Mouse (Mus musculus) hindlimb bud, embryonic 11.5 days (tissue): ENCODE data around the gene Gm5797.
"Not testable (repeated sequence)": the region's sequence is repeated elsewhere in the genome, so short reads cannot be mapped to it uniquely, and the experiment has no call there.

Experiments used
- DNase-seq: peaks from one replicate; pipeline ENCODE4 v3.0.0-alpha.2; 2012; ENCODE audit warnings: low read depth, low spot score; ENCODE audit errors: extremely low spot score

Gene Gm5797

DNA sequence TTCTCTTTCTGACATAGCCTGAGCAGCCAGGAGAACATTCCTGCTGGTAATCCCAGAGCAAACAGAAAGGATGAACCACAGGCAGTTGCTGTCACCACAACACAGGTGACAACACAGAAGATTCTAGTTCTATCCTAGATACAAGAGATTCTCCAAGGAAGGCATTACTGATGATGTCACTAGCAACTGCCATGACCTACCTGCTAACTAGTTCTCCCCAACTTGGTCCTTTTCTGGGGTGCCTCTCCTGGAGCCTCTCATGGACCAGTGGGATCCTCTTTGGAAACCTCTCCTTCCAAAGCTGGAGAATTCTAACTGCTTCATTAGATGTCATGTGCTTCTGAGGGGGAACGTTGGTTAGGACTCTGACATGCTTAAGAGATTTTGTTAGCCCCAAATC, at the start of gene Gm5797:
Gene Gm5797 (minus strand): TSS at position 101 of the 400 bp plus-strand sequence.
- not testable (repeated sequence) for DNase-seq

DNA sequence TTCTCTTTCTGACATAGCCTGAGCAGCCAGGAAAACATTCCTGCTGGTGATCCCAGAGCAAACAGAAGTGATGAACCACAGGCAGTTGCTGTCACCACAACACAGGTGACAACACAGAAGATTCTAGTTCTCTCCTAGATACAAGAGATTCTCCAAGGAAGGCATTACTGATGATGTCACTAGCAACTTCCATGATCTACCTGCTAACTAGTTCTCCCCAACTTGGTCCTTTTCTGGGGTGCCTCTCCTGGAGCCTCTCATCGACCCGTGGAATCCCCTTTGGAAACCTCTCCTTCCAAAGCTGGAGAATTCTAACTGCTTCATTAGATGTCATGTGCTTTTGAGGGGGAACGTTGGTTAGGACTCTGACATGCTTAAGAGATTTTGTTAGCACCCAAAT, 32.8 kb upstream of the Gm5797 start, which contains the start of gene Gm8374:
Gene Gm8374 (minus strand): TSS at position 101 of the 400 bp plus-strand sequence.
- DNase-seq: not testable (repeated sequence)

DNA sequence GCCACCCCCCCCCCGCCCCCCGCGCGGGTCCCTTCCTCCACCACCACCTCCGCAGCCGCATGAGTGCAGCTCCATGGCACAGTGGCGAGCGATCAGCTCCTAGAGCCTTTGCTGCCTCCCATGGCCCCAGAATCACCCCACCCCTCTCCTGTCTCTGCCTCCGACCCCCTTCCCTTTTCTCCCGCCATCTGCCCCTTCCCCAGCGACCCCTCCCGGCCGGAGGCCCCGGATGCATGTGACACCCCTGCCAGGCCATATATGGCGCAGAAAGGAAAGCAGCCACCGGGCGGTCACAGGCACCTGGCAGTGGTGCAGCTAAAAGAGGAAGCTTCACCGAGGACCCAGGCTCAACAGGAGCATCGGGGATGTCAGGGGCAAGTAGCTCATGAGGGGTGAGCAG, 17.1 kb downstream of the Gm5797 start:
- DNase-seq: peak; percentile 1

DNA sequence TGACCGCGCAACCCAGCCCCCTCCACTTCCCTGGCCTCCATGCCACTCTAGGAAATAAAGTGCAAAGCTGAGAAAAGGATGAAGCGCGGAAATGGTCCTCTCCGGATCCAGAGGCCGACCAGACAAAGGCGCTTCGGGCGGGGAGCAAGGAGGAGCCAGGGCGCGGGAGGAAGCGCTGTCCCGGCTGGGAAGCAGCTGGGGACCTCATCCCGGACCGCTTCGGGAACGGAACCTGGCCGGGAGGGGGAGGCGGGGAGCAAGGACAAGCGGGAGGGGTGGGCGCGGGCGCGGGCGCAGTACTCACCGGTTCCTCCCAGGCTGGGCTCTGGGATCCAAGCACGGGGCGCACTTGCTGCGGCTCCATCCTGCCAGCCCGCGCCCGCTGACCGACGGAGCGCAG, 17.5 kb downstream of the Gm5797 start, which contains the start of gene Gm3739:
Gene Gm3739 (minus strand): TSS at position 389 of the 400 bp plus-strand sequence.
- DNase-seq: not testable (repeated sequence)
